Mouse (Mus musculus): ENCODE measurements around the gene Tcl1b1.
A peak's percentile ranks its signal among the peaks of the same experiment; 100 is the strongest.
"Not testable (repeated sequence)": the region's sequence is repeated elsewhere in the genome, so short reads cannot be mapped to it uniquely, and the experiment has no call there.

Tcl1b1 gene

DNA sequence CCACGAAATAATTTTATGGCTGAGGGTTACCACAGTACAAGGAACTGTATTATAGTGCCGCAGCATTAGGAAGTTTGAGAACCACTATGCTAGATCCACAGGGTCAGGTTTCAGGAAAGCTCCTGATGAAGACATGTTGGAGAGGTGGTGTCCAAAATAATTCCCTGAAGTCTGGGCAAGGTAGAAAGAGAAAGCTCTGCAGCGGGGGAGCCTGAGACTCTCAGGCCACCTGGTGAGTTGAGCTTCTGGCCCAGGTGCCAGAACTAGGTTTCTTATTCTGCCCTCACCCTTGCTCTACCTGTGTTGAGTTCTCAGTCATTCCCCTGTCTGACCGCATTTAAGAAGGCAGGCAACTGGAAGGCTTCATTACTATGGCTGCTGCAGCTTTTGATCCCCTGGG lies at the start of gene Tcl1b1:
Tcl1b1 (plus strand) TSS at position 301 of the 400 bp plus-strand sequence.
- DNase-seq, result no peak

DNA sequence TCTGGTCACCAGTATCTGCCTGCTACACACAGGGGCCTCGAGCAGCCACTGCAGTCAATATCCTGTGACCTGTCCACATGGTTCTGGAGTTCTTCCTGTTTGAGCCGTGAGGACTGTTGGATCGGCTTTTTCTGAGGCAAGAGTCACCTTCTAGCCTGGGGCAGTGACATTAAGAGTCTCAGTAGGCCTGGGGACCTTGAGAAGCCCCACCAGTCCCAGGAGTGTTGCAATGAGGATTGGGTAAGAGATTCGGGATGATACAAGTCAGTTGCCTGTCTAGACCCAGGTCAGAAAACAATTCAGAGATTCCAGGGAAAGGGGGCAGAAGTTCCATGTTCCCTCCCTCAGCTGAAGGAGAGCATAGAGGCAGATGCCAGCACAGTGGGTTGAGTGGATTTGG lies 49.7 kb upstream of the Tcl1b1 start:
- no peak for DNase-seq

DNA sequence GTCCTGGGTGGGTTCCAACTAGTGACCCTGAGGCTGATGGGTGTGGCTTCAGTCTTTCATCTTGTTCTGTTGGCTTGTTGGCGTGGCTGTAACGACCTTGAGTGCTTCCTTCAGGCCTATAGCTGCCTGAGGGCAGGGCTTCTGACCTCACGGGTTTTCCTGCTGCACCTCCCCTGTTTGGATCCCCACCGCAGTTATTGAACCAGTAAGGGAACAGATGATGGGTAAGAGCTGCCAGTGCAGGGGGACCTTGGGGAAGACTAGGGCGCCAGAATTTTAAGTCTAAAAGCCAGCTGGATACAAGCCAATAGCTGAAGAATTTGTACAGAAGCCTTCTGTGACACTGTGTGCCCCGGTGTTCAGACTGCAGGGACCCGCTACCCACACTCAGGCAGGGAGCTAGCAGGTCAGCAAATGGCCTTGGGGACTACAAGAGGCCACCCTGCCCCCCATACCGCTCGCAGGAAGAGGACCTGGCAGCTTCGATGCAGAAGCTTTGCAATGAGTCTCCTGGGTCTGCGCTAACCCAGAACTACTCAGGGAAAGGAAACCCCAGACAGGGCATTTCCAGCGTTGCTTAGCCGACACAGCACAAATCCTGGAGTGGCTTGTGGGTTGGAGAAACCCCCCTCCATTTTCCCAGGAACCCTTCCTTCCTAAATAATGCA lies 47.0 kb upstream of the Tcl1b1 start:
- peak; percentile 23 for DNase-seq

GRCm38 (mm10) chr12:105116648-105117047 lies 42.8 kb upstream of the Tcl1b1 start:
- DNase-seq, result no peak

- no peak for DNase-seq
Observed at GRCm38 (mm10) chr12:105125362-105125761, 34.1 kb upstream of the Tcl1b1 start.

DNA sequence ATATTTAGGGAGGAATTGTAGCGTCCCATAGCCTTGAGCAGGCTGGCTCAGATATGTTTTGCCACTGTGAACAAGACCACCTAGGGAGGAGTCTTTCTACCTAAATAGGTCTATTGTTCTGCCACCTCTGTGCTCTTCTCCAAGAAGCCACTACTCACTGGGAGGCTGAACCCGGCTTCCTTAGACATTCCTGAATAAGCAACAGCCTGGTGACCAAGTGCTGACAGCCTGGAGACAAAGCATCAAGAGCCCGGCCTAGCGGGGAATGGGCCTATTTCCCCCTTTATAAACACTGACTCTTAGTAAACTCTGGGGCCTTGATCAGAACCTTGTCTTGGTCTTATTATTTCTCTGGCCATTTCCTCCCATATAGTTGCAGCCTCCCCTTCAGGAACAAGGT lies 33.0 kb upstream of the Tcl1b1 start:
- DNase-seq, result no peak

DNA sequence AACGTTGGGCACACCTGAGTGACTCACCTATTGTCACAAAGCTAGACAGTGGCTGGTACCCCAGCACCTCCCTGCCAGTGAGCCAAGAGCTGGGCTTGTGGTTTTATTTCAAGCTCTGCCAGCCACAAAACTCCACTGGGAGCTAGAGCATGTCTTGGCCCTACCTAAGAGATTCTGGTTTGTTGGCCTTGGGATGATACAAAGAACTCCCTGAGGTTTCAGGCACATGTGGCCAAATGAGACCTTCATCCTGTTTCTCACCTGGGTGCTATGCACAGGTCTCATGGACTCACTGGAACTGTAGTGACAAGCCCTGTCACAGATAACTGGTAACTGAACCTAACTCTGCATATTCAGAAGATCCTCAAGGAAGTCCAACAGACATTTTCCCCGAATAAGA lies 31.9 kb upstream of the Tcl1b1 start:
- DNase-seq, result no peak

GRCm38 (mm10) chr12:105129494-105130205 lies 29.8 kb upstream of the Tcl1b1 start:
- DNase-seq, result not testable (repeated sequence)

- not testable (repeated sequence) for DNase-seq
Observed at GRCm38 (mm10) chr12:105134167-105134566, 25.3 kb upstream of the Tcl1b1 start.

GRCm38 (mm10) chr12:105134826-105135225 lies 24.7 kb upstream of the Tcl1b1 start:
- not testable (repeated sequence) for DNase-seq

GRCm38 (mm10) chr12:105137729-105138128 lies 21.8 kb upstream of the Tcl1b1 start:
- not testable (repeated sequence) for DNase-seq

GRCm38 (mm10) chr12:105143096-105143495 lies 16.4 kb upstream of the Tcl1b1 start:
- no peak for DNase-seq

- DNase-seq, result not testable (repeated sequence)
Observed at GRCm38 (mm10) chr12:105144928-105145327, 14.6 kb upstream of the Tcl1b1 start.

- DNase-seq, result no peak
Observed at GRCm38 (mm10) chr12:105145714-105146113, 13.8 kb upstream of the Tcl1b1 start, which contains the start of gene Tcl1b2. Tcl1b2 (plus strand) TSS chr12:105146014.

GRCm38 (mm10) chr12:105155286-105155685 lies 4.2 kb upstream of the Tcl1b1 start:
- DNase-seq, result not testable (repeated sequence)

DNA sequence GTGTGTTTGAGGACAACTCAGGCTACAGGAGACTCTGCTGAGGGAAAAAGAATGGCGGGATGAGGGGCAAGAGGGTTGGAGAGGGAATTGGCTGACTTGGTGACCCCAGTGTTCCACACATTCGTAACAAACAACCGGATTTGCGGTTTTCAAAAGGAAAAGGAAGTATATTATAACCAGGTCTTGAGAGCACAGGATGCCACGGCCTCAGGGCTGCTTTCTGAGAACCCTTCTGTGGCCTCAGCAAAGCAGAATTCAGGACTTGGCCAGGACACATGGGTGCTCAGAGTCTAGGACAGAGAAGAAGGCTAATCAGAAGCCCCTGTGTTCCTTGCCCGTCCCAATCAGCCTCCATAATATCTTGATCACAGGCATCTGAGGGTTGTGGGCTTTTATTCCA lies 648 bp upstream of the Tcl1b1 start:
- no peak for DNase-seq

DNA sequence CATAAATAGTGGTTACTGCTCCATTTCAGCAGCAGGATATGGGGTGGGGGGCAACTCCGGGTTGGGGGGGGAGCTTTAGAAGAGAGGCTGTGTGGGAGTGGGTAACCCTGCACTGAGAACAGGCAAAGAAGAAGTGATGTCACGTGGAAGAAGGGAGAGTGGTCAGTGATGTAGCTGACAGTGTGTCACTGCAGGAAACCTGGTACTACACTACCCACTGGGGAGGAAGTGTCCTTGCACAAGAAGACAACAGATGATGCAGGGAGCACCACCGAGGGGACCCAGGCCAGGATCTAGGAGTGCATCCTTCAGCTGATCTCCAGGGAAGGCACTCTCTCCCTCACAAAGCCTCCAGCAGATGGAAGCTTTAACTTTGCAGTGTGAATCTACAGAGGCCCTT lies 7.2 kb downstream of the Tcl1b1 start:
- no peak for DNase-seq

DNA sequence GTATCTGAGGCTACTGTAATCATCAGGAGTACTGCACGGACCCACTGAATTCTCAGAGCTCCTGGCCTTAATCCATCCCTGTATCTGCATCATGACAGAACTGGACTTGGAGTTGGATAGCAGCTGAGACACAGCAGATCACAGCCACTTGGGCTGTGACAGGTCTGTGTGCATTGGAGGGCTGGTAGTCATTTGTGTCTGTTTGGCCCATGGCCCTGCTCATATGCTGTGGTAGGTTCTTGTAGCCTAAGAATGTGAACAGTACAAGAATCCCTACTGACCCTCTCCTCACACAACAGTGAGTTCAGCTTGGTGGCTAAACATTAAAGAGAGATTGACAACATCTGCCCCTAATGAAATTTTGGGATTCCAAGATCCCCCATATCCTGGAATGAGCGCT lies 13.9 kb downstream of the Tcl1b1 start:
- DNase-seq, result no peak

GRCm38 (mm10) chr12:105174318-105174717 lies 14.8 kb downstream of the Tcl1b1 start:
- peak; percentile 75 for DNase-seq

DNA sequence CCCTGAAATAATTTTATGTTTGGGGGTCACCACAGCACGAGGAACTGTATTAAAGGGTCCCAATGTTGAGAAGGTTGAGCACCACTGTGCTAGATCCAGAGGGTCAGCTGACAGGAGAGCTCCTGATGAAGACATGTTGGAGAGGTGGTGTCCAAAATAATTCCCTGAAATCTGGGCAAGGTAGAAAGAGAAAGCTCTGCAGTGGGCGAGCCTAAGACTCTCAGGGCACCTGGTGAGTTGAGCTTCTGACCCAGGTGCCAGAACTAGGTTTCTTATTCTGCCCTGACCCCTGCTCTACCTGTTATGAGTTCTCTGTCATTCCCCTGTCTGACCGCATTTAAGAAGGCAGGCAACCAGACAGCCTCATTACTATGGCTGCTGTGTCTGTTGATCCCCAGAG lies 16.6 kb downstream of the Tcl1b1 start, which contains the start of gene Tcl1b5:
Tcl1b5 (plus strand) TSS at position 301 of the 400 bp plus-strand sequence.
- not testable (repeated sequence) for DNase-seq

DNA sequence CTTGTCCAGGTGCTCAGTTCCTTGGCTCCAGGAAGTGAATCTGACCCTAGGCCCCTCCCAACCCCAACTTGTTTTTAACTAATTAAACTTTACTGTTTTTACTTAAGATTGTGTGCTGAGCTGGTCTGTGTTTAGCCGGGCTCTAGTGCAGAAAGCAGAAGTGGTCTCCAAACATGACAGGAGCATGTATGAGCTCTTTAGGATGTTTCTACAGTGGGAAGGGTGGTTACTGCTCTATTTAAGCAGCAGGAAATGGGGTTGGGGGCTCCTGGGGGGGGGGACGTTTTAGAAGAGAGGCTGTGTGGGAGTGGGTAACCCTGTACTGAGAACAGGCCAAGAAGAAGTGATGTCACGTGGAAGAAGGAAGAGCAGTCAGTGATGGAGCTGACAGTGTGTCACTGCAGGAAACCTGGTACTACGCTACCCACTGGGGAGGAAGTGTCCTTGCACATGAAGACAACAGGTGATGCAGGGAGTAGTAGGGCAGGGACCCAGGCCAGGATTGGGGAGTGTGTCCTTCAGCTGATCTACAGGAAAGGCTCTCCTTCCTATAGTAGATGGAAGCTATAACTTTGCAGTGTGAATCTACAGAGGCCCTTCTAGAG lies 21.7 kb downstream of the Tcl1b1 start:
- DNase-seq, result not testable (repeated sequence)

- peak; percentile 19 for DNase-seq
Observed at GRCm38 (mm10) chr12:105188980-105189379, 29.5 kb downstream of the Tcl1b1 start.

GRCm38 (mm10) chr12:105190743-105191142 lies 31.3 kb downstream of the Tcl1b1 start, which contains the start of gene Tcl1b3:
Tcl1b3 (plus strand) TSS chr12:105191043.
- DNase-seq, result not testable (repeated sequence)

Data from kidney, postnatal 10 days (tissue).